Mouse (Mus musculus) liver, embryonic 14.5 days (tissue): Measurements from ENCODE around the gene Maml1. TPM values are rescaled to one million over a fixed set of nuclear protein-coding genes. Genes with fewer than 3 reads are reported as not detected.

Experiments used
- ATAC-seq: fragments of 200-750 bp; cut with Nextera tagmentation; 2 replicates; pipeline ENCODE4 v1.8.0; 2017; ENCODE audit warnings: moderate number of reproducible peaks, mild to moderate bottlenecking, moderate library complexity; ENCODE audit not compliant: insufficient read depth
- DNase-seq, 3 experiments: peaks; one replicate each; pipeline ENCODE4 v3.0.0-alpha.2; 2012 to 2013; ENCODE audit warnings: low read depth in 3 of 3, low spot score in 3 of 3
- H3K27ac ChIP-seq: fragments of 300-500 bp; sonication (generic); 2 replicates; pipeline ENCODE4 v1.5.1; 2014; ENCODE audit warnings: moderate library complexity, mild to moderate bottlenecking, control low read depth, inconsistent platforms
- H3K27me3 ChIP-seq: fragments of 300-500 bp; sonication (generic); 2 replicates; pipeline ENCODE4 v1.6.1; 2014; ENCODE audit warnings: mild to moderate bottlenecking, low read length, moderate library complexity; ENCODE audit not compliant: control insufficient read depth, insufficient read depth
- H3K36me3 ChIP-seq: fragments of 300-500 bp; sonication (generic); replicated peaks from 2 replicates; pipeline ENCODE4 v1.6.1; 2014; ENCODE audit warnings: low read depth; ENCODE audit not compliant: control insufficient read depth, insufficient read depth
- H3K4me1 ChIP-seq, 2 experiments: fragments of 200-500 bp in 1 of 2; fragments of 300-500 bp in 1 of 2; sonication (generic) in 1 of 2; replicated peaks; 2 replicates each; pipeline ENCODE4 v1.6.1; 2012 to 2014; ENCODE audit warnings: antibody characterized with exemption in 1 of 2, inconsistent platforms in 1 of 2, low read length in 1 of 2; ENCODE audit not compliant: control insufficient read depth in 2 of 2, insufficient read depth in 2 of 2
- H3K4me2 ChIP-seq: fragments of 300-500 bp; sonication (generic); 2 replicates; pipeline ENCODE4 v1.6.1; 2014; ENCODE audit warnings: low read depth, mild to moderate bottlenecking, control low read depth, moderate library complexity
- H3K4me3 ChIP-seq, 2 experiments: fragments of 200-500 bp in 1 of 2; fragments of 300-500 bp in 1 of 2; sonication (generic) in 1 of 2; 2 replicates each; pipeline ENCODE4 v1.5.1; 2012 to 2014; ENCODE audit warnings: low read depth in 2 of 2, low read length in 2 of 2, mild to moderate bottlenecking in 2 of 2, control low read depth in 1 of 2, inconsistent platforms in 1 of 2, moderate library complexity in 1 of 2; ENCODE audit not compliant: insufficient read depth in 1 of 2
- H3K9ac ChIP-seq: fragments of 300-500 bp; sonication (generic); replicated peaks from 2 replicates; pipeline ENCODE4 v1.6.1; 2014; ENCODE audit warnings: mild to moderate bottlenecking, control low read depth, moderate library complexity
- H3K9me3 ChIP-seq: fragments of 300-500 bp; sonication (generic); 2 replicates; pipeline ENCODE4 v1.6.1; 2016; ENCODE audit warnings: low read length, mixed read lengths; ENCODE audit not compliant: control insufficient read depth
- CTCF ChIP-seq: IDR thresholded peaks from 2 replicates; pipeline ENCODE4 v1.5.1; 2016; ENCODE audit warnings: antibody characterized with exemption, low read depth, control low read depth
- EP300 ChIP-seq: IDR thresholded peaks from 2 replicates; pipeline ENCODE4 v1.6.1; 2016; ENCODE audit warnings: antibody characterized with exemption, low read depth
- WGBS: fragments of 180-500 bp; shearing (Covaris S2); extraction: QIAGEN DNeasy Blood & Tissue Kit; methylation state at CpG from one replicate; pipeline ENCODE4 v1.1.7; 2014; ENCODE audit not compliant: insufficient replicate concordance; 5-methylcytosine and 5-hydroxymethylcytosine counted together
- polyA plus RNA-seq, 2 experiments: library from polyadenylated mRNA; depleted of rRNA in 1 of 2; stranded (reverse) in 1 of 2; unstranded in 1 of 2; fragments of >200 nt; fragmentation: Nextera tagmentation in 1 of 2; extraction: Ambion mirVana in 1 of 2; gene quantifications; 2 replicates each; pipeline versions ENCODE4 v1.2.1 to v1.2.3; 2012 to 2014

Maml1 gene
- polyA plus RNA-seq, 2 experiments = 1.9 to 3.4 TPM

- Histone ChIP-seq H3K36me3 (peaks cover 16% of the 10 kb centered on the region), H3K9ac (no peak overlapping the region), H3K4me2 (no peak overlapping the region), H3K9me3 (no peaks in the 10 kb centered on the region), H3K27me3 (no peaks in the 10 kb centered on the region), H3K4me1 (peaks cover 19% of the 10 kb centered on the region in 2 experiments), H3K27ac (no peak overlapping the region), H3K4me3 (no peak overlapping the region)
- TF ChIP-seq EP300 (no peak), CTCF (no peak)
- no peak for DNase-seq
- WGBS = 74% methylated on average over 4 of the region's 4 CpGs
- no peak for ATAC-seq
Measured at GRCm38 (mm10) chr11:50227736-50228135, 64.4 kb downstream of the Maml1 start.

- Histone ChIP-seq H3K4me3 (peak overlapping the region in 1 of 2 experiments; percentile 83; a peak in 3 of 4 replicates), H3K9me3 (no peaks in the 10 kb centered on the region), H3K27ac (peak overlapping the region; percentile 98), H3K9ac (0 out of 2 replicates have a peak overlapping the region, but pooled peaks have one; percentile 1), H3K4me2 (peak overlapping the region; percentile 92), H3K27me3 (no peaks in the 10 kb centered on the region), H3K36me3 (peaks cover 11% of the 10 kb centered on the region), H3K4me1 (peaks cover 19 to 20% of the 10 kb centered on the region in 2 experiments)
- WGBS = 64% methylated on average over 3 of the region's 3 CpGs
- TF ChIP-seq CTCF (no peak), EP300 (no peak)
- DNase-seq (no peak), ATAC-seq (no peak)
Measured at GRCm38 (mm10) chr11:50227226-50227625, 64.9 kb downstream of the Maml1 start.

- 13% methylated on average over 2 of the region's 2 CpGs for WGBS
Measured at GRCm38 (mm10) chr11:50226406-50226805, 65.7 kb downstream of the Maml1 start.

GRCm38 (mm10) chr11:50225611-50226378, 66.3 kb downstream of the Maml1 start:
- TF ChIP-seq CTCF = peak; percentile 1; the same call in 1 of the 2 replicates
- TF ChIP-seq EP300 = no peak
- peak overlapping the region; percentile 98 for H3K27ac ChIP-seq
- 1% methylated on average over 34 of the region's 34 CpGs for WGBS
- H3K4me1 ChIP-seq = peaks cover 19 to 20% of the 10 kb centered on the region in 2 experiments
- no peaks in the 10 kb centered on the region for H3K27me3 ChIP-seq
- H3K4me2 ChIP-seq = peak overlapping the region; percentile 92
- DNase-seq (no peak), ATAC-seq (peak; percentile 14)
- peak overlapping the region; percentile 98 for H3K9ac ChIP-seq
- peaks cover under 1% of the 10 kb centered on the region for H3K36me3 ChIP-seq
- peak overlapping the region; percentile 83 to 89 for H3K4me3 ChIP-seq
- no peaks in the 10 kb centered on the region for H3K9me3 ChIP-seq

More at GRCm38 (mm10) chr11:50226406-50226805, 65.7 kb downstream of the Maml1 start:
- DNase-seq = no peak
- peak overlapping the region; percentile 83 to 89 for H3K4me3 ChIP-seq
- H3K27me3 ChIP-seq = no peaks in the 10 kb centered on the region
- peak overlapping the region; percentile 98 for H3K9ac ChIP-seq
- peak overlapping the region; percentile 98 for H3K27ac ChIP-seq
- no peak for TF ChIP-seq CTCF
- H3K9me3 ChIP-seq = no peaks in the 10 kb centered on the region
- H3K4me2 ChIP-seq = peak overlapping the region; percentile 92
- no peak for ATAC-seq
- peaks cover 19 to 20% of the 10 kb centered on the region in 2 experiments for H3K4me1 ChIP-seq
- peaks cover 4% of the 10 kb centered on the region for H3K36me3 ChIP-seq
